Mouse (Mus musculus) myocyte (in vitro differentiated cells): ENCODE results near the gene Cbarp.
A peak's percentile ranks its signal among the peaks of the same experiment; 100 is the strongest.

Experiments
- CEBPB ChIP-seq: IDR thresholded peaks from 2 replicates; pipeline ENCODE4 v1.6.1; 2011; ENCODE audit warnings: mild to moderate bottlenecking, moderate library complexity; ENCODE audit not compliant: poor library complexity, insufficient read depth, severe bottlenecking
- E2F4 ChIP-seq: IDR thresholded peaks from one replicate; pipeline ENCODE4 v1.6.1; 2011; ENCODE audit warnings: mild to moderate bottlenecking, control low read depth, moderate library complexity; ENCODE audit not compliant: insufficient read depth
- MAX ChIP-seq: IDR thresholded peaks from one replicate; pipeline ENCODE4 v1.6.1; 2011; ENCODE audit warnings: low read depth, mild to moderate bottlenecking, control low read depth
- MYOD1 ChIP-seq, 3 experiments: IDR thresholded peaks; one replicate each; pipeline ENCODE4 v1.6.1; 2011; ENCODE audit warnings: control low read depth in 2 of 3, low read depth in 2 of 3, mild to moderate bottlenecking in 2 of 3, moderate library complexity in 1 of 3; ENCODE audit not compliant: insufficient read length in 2 of 3, control insufficient read depth in 1 of 3
- MYOG ChIP-seq, 3 experiments: IDR thresholded peaks; one replicate each; pipeline ENCODE4 v1.6.1; 2011; ENCODE audit warnings: control low read depth in 2 of 3, low read depth in 2 of 3, mild to moderate bottlenecking in 2 of 3; ENCODE audit not compliant: insufficient read length in 2 of 3, control insufficient read depth in 1 of 3, insufficient read depth in 1 of 3
- POLR2A ChIP-seq: IDR thresholded peaks from one replicate; pipeline ENCODE4 v1.6.1; 2011; ENCODE audit warnings: low read depth, mild to moderate bottlenecking, control low read depth, moderate library complexity; ENCODE audit not compliant: insufficient read length
- POLR2AphosphoS2 ChIP-seq: IDR thresholded peaks from one replicate; pipeline ENCODE4 v1.6.1; 2011; ENCODE audit warnings: low read depth, control low read depth; ENCODE audit not compliant: insufficient read length
- SRF ChIP-seq: IDR thresholded peaks from one replicate; pipeline ENCODE4 v1.6.1; 2011; ENCODE audit warnings: low read depth; ENCODE audit not compliant: control insufficient read depth, insufficient read length
- TCF12 ChIP-seq: IDR thresholded peaks from one replicate; pipeline ENCODE4 v1.6.1; 2011; ENCODE audit warnings: mild to moderate bottlenecking, control low read depth; ENCODE audit not compliant: poor library complexity, insufficient read depth, severe bottlenecking
- USF1 ChIP-seq: IDR thresholded peaks from one replicate; pipeline ENCODE4 v1.6.1; 2011; ENCODE audit warnings: low read depth, mild to moderate bottlenecking, control low read depth, moderate library complexity

DNA sequence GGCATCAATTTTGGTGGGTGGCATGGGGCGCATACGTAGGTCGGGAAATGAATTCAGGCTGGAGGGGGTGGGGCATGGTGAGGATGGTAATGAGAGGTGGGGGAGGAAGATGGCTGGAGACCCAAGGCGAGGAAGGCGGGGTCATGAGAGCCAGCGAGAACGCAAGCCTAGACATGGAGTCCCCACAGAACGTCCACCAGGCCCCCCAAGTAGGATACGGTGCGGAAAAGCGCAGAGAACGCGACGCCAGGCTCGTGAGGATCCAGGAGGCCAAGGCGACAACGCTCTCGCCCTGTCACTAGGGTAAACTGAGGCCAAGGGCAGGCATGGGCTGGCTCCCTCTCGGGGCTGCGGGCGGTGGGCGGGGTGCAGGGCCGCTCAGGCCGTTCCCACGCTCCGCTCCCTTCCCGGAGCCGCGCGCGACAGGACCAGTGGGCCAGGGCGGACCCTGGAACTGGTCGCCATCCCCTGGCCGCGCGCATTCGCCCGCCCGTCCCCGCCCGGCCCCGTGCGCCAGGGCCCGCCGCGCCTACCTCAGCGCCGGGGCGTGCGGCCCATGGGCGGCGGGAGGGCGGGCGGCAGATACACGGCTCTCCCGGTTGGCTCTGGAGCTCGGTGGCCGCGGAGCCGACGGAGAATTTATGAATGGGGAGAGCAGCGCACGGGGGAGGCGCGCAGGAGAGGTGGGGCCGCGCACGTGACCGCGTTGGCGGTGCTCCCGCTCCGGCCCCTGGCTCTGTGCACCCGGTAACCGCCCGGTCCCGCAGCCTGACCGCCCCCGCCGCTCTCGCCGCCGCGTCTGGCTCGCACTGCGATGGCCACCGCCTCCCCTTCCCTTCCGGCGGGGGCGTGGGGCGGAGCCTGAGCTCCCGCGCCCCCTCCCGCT, 1.8 kb downstream of the Cbarp start, which contains the start of gene Atp5d:
- peak; percentile 93 for TF ChIP-seq POLR2A
- TF ChIP-seq MYOG (IDR thresholded peaks at IDR 0.05; ENCODE audit: control insufficient read depth in 1 of 3, insufficient read depth in 1 of 3, insufficient read length in 2 of 3, low read depth in 2 of 3): no peak
- peak; percentile 44 for TF ChIP-seq USF1
- no peak for TF ChIP-seq MAX
- no peak for TF ChIP-seq CEBPB
- peak; percentile 79 for TF ChIP-seq POLR2AphosphoS2
- TF ChIP-seq SRF: peak; percentile 43
- no peak for TF ChIP-seq TCF12
- no peak for TF ChIP-seq E2F4
- peak in 1 of 3 experiments; percentile 17 for TF ChIP-seq MYOD1 (IDR thresholded peaks at IDR 0.05; ENCODE audit: control insufficient read depth in 1 of 3, insufficient read length in 2 of 3, low read depth in 2 of 3)
